Mouse (Mus musculus) liver, postnatal 0 days (tissue): ENCODE results near the gene Tspo2.

ENCODE experiments used
- CTCF ChIP-seq: sonication (generic); IDR thresholded peaks from 2 replicates; pipeline ENCODE4 v1.5.1; 2016; ENCODE audit warnings: antibody characterized with exemption, low read depth
- EP300 ChIP-seq: IDR thresholded peaks from 2 replicates; pipeline ENCODE4 v1.6.1; 2016; ENCODE audit warnings: antibody characterized with exemption, low read depth, mild to moderate bottlenecking

DNA sequence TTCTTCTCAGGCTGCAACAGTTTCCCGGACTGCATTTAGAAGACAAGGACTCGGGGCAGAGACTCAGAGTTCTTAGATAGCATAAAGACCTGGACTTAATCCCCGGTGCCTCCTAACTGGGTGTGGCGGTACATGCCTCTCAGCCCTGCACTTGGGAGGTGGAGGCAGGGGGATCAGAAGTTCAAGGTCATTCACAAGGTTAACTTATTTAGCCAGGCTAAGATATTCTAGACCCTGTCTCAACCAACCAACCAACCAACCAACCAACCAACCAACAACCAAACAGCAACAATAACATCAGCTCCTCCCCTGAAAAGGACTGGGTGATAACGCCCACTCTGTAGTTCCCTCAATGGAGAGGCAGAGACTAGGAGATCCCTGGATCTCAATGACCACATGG, 32.9 kb upstream of the Tspo2 start:
- TF ChIP-seq CTCF: no peak
- no peak for TF ChIP-seq EP300
